Mouse (Mus musculus) liver, embryonic 12.5 days (tissue): Measurements from ENCODE around the gene Qpctl. TPM values are rescaled to one million over a fixed set of nuclear protein-coding genes. Genes with fewer than 3 reads are reported as not detected.

Source experiments
- ATAC-seq: fragments of 200-750 bp; cut with Nextera tagmentation; 2 replicates; pipeline ENCODE4 v1.8.0; 2017; ENCODE audit warnings: moderate number of reproducible peaks, mild to moderate bottlenecking, moderate library complexity
- H3K27ac ChIP-seq: fragments of 300-500 bp; sonication (generic); 2 replicates; pipeline ENCODE4 v1.5.1; 2016; ENCODE audit warnings: mild to moderate bottlenecking
- H3K27me3 ChIP-seq: fragments of 300-500 bp; sonication (generic); replicated peaks from 2 replicates; pipeline ENCODE4 v1.6.1; 2016; ENCODE audit warnings: mild to moderate bottlenecking, moderate library complexity
- H3K36me3 ChIP-seq: fragments of 300-500 bp; sonication (generic); 2 replicates; pipeline ENCODE4 v1.6.1; 2016; ENCODE audit warnings: mild to moderate bottlenecking, moderate library complexity
- H3K4me1 ChIP-seq: fragments of 300-500 bp; sonication (generic); 2 replicates; pipeline ENCODE4 v1.6.1; 2016
- H3K4me2 ChIP-seq: fragments of 300-500 bp; sonication (generic); 2 replicates; pipeline ENCODE4 v1.6.1; 2016; ENCODE audit warnings: mild to moderate bottlenecking, moderate library complexity
- H3K4me3 ChIP-seq: fragments of 300-500 bp; sonication (generic); 2 replicates; pipeline ENCODE4 v1.5.1; 2016; ENCODE audit warnings: mild to moderate bottlenecking, moderate library complexity
- H3K9ac ChIP-seq: fragments of 300-500 bp; sonication (generic); 2 replicates; pipeline ENCODE4 v1.6.1; 2016; ENCODE audit warnings: mild to moderate bottlenecking, moderate library complexity
- H3K9me3 ChIP-seq: fragments of 300-500 bp; sonication (generic); replicated peaks from 2 replicates; pipeline ENCODE4 v1.6.1; 2016; ENCODE audit warnings: mild to moderate bottlenecking, moderate library complexity
- WGBS: fragments of 180-500 bp; shearing (Covaris S2); methylation state at CpG from one replicate; pipeline ENCODE4 v1.1.7; 2016; ENCODE audit not compliant: insufficient replicate concordance; 5-methylcytosine and 5-hydroxymethylcytosine counted together
- polyA plus RNA-seq: library from polyadenylated mRNA; unstranded; fragments of >200 nt; fragmentation: Nextera tagmentation; extraction: Ambion mirVana; gene quantifications from 2 replicates; pipeline ENCODE4 v1.2.1, GENCODE M21; 2016

The Qpctl gene
- 4.9 and 5.5 TPM in 2 replicates for polyA plus RNA-seq

- peaks cover 29% of the 10 kb centered on the region for H3K4me1 ChIP-seq
- H3K4me3 ChIP-seq: peak within 1 kb of the TSS; percentile 77
- H3K27ac ChIP-seq: peak within 1 kb of the TSS; percentile 84
- WGBS: under 1% methylated on average over 43 of the region's 43 CpGs
- peaks cover 36% of the 10 kb centered on the region for H3K36me3 ChIP-seq
- H3K27me3 ChIP-seq: peaks cover 12% of the 10 kb centered on the region; the same call in 1 of the 2 replicates
- peak within 1 kb of the TSS; percentile 91 for H3K4me2 ChIP-seq
- H3K9me3 ChIP-seq: no peaks in the 10 kb centered on the region
- H3K9ac ChIP-seq: peak within 1 kb of the TSS; percentile 81
- peak; percentile 96 for ATAC-seq
Observed at GRCm38 (mm10) chr7:19148875-19149541, at the start of gene Qpctl. Gene Qpctl, minus strand, starts transcription at chr7:19149291.

GRCm38 (mm10) chr7:19197985-19198384 is 48.9 kb upstream of the Qpctl start:
- no peak overlapping the region for H3K4me2 ChIP-seq
- H3K4me3 ChIP-seq: no peak overlapping the region
- no peak overlapping the region for H3K9ac ChIP-seq
- H3K27me3 ChIP-seq: no peaks in the 10 kb centered on the region
- no peak overlapping the region for H3K27ac ChIP-seq
- H3K9me3 ChIP-seq: peaks cover 4% of the 10 kb centered on the region; the same call in 1 of the 2 replicates
- H3K36me3 ChIP-seq: peaks cover 32% of the 10 kb centered on the region
- WGBS: 20% methylated on average over 2 of the region's 2 CpGs
- no peak for ATAC-seq
- H3K4me1 ChIP-seq: peaks cover 11% of the 10 kb centered on the region

- Histone ChIP-seq H3K4me2 (no peak overlapping the region), H3K4me3 (no peak overlapping the region), H3K9ac (no peak overlapping the region), H3K9me3 (peaks cover 4% of the 10 kb centered on the region; the same call in 1 of the 2 replicates), H3K4me1 (peaks cover 3% of the 10 kb centered on the region), H3K27ac (no peak overlapping the region), H3K27me3 (no peaks in the 10 kb centered on the region), H3K36me3 (peaks cover 39% of the 10 kb centered on the region)
- ATAC-seq: no peak
- WGBS: 50% methylated on average over 6 of the region's 6 CpGs
Observed at GRCm38 (mm10) chr7:19196676-19197075, 47.6 kb upstream of the Qpctl start.

- 79% methylated on average over 4 of the region's 4 CpGs for WGBS
- ATAC-seq: no peak
Observed at GRCm38 (mm10) chr7:19194676-19195075, 45.6 kb upstream of the Qpctl start.

GRCm38 (mm10) chr7:19184758-19185157 is 35.7 kb upstream of the Qpctl start:
- Histone ChIP-seq H3K4me3 (no peak overlapping the region), H3K36me3 (peaks cover 10% of the 10 kb centered on the region), H3K9ac (no peak overlapping the region; the same call in 1 of the 2 replicates), H3K27ac (no peak overlapping the region), H3K9me3 (no peaks in the 10 kb centered on the region), H3K4me1 (peaks cover 33% of the 10 kb centered on the region), H3K27me3 (peaks cover 9% of the 10 kb centered on the region; the same call in 1 of the 2 replicates), H3K4me2 (no peak overlapping the region)
- WGBS: 81% methylated on average over 6 of the region's 6 CpGs
- no peak for ATAC-seq

More at GRCm38 (mm10) chr7:19194676-19195075, 45.6 kb upstream of the Qpctl start:
- peaks cover 46% of the 10 kb centered on the region for H3K36me3 ChIP-seq
- no peak overlapping the region for H3K9ac ChIP-seq
- no peak overlapping the region for H3K4me2 ChIP-seq
- peaks cover 4% of the 10 kb centered on the region; the same call in 1 of the 2 replicates for H3K9me3 ChIP-seq
- H3K27me3 ChIP-seq: no peaks in the 10 kb centered on the region
- H3K4me3 ChIP-seq: no peak overlapping the region
- no peak overlapping the region for H3K27ac ChIP-seq
- H3K4me1 ChIP-seq: 0 out of 2 replicates have a peak, but pooled peaks cover 3% of the 10 kb centered on the region

- WGBS: 75% methylated on average over 2 of the region's 2 CpGs
- Histone ChIP-seq H3K9ac (no peak overlapping the region), H3K9me3 (no peaks in the 10 kb centered on the region), H3K36me3 (peaks cover 10% of the 10 kb centered on the region), H3K4me3 (no peak overlapping the region), H3K27me3 (peaks cover 14% of the 10 kb centered on the region), H3K4me1 (peaks cover 38% of the 10 kb centered on the region), H3K4me2 (no peak overlapping the region), H3K27ac (no peak overlapping the region)
- no peak for ATAC-seq
Observed at GRCm38 (mm10) chr7:19184250-19184649, 35.2 kb upstream of the Qpctl start.

GRCm38 (mm10) chr7:19180862-19181429 is 31.9 kb upstream of the Qpctl start:
- Histone ChIP-seq H3K4me3 (peak overlapping the region; percentile 67), H3K4me1 (peaks cover 66% of the 10 kb centered on the region), H3K36me3 (peaks cover 6% of the 10 kb centered on the region), H3K4me2 (peak overlapping the region; percentile 87), H3K27me3 (peaks cover 47% of the 10 kb centered on the region), H3K9ac (peak overlapping the region; percentile 71), H3K9me3 (no peaks in the 10 kb centered on the region), H3K27ac (no peak overlapping the region)
- ATAC-seq: peak; percentile 33; the same call in 1 of the 2 replicates
- under 1% methylated on average over 27 of the region's 27 CpGs for WGBS

- 39% methylated on average over 6 of the region's 6 CpGs for WGBS
- Histone ChIP-seq H3K4me2 (peak overlapping the region; percentile 61), H3K36me3 (no peaks in the 10 kb centered on the region), H3K4me1 (peaks cover 69% of the 10 kb centered on the region), H3K4me3 (peak overlapping the region; percentile 24; the same call in 1 of the 2 replicates), H3K9me3 (no peaks in the 10 kb centered on the region), H3K27ac (no peak overlapping the region), H3K27me3 (peaks cover 55% of the 10 kb centered on the region), H3K9ac (no peak overlapping the region)
- ATAC-seq: no peak
Observed at GRCm38 (mm10) chr7:19179936-19180335, 30.8 kb upstream of the Qpctl start.

GRCm38 (mm10) chr7:19179173-19179572 is 30.1 kb upstream of the Qpctl start:
- WGBS: under 1% methylated on average over 30 of the region's 32 CpGs
- Histone ChIP-seq H3K4me2 (peak overlapping the region; percentile 61), H3K36me3 (no peaks in the 10 kb centered on the region), H3K4me3 (peak overlapping the region; percentile 24), H3K9me3 (no peaks in the 10 kb centered on the region), H3K9ac (no peak overlapping the region), H3K27me3 (peaks cover 62% of the 10 kb centered on the region), H3K27ac (no peak overlapping the region), H3K4me1 (peaks cover 65% of the 10 kb centered on the region)
- no peak for ATAC-seq

GRCm38 (mm10) chr7:19178443-19179092 is 29.5 kb upstream of the Qpctl start:
- no peaks in the 10 kb centered on the region for H3K36me3 ChIP-seq
- peak overlapping the region; percentile 61 for H3K4me2 ChIP-seq
- H3K27me3 ChIP-seq: peaks cover 68% of the 10 kb centered on the region
- H3K4me1 ChIP-seq: peaks cover 65% of the 10 kb centered on the region
- ATAC-seq: no peak
- H3K27ac ChIP-seq: no peak overlapping the region
- peak overlapping the region; percentile 24; the same call in 1 of the 2 replicates for H3K4me3 ChIP-seq
- H3K9ac ChIP-seq: no peak overlapping the region
- H3K9me3 ChIP-seq: no peaks in the 10 kb centered on the region
- 4% methylated on average over 25 of the region's 27 CpGs for WGBS

GRCm38 (mm10) chr7:19178035-19178434 is 28.9 kb upstream of the Qpctl start:
- ATAC-seq: no peak
- peaks cover 65% of the 10 kb centered on the region for H3K4me1 ChIP-seq
- peak overlapping the region; percentile 25; the same call in 1 of the 2 replicates for H3K4me2 ChIP-seq
- H3K4me3 ChIP-seq: 0 out of 2 replicates have a peak overlapping the region, but pooled peaks have one; percentile 2
- 12% methylated on average over 18 of the region's 18 CpGs for WGBS
- no peak overlapping the region for H3K9ac ChIP-seq
- H3K27me3 ChIP-seq: peaks cover 73% of the 10 kb centered on the region
- H3K9me3 ChIP-seq: no peaks in the 10 kb centered on the region
- no peak overlapping the region for H3K27ac ChIP-seq
- no peaks in the 10 kb centered on the region for H3K36me3 ChIP-seq

- Histone ChIP-seq H3K4me2 (no peak overlapping the region), H3K27me3 (peaks cover 81% of the 10 kb centered on the region), H3K4me1 (peaks cover 69% of the 10 kb centered on the region), H3K9me3 (no peaks in the 10 kb centered on the region), H3K27ac (no peak overlapping the region), H3K4me3 (no peak overlapping the region), H3K9ac (no peak overlapping the region), H3K36me3 (no peaks in the 10 kb centered on the region)
- no peak for ATAC-seq
- WGBS: 59% methylated on average over 7 of the region's 7 CpGs
Observed at GRCm38 (mm10) chr7:19177216-19177615, 28.1 kb upstream of the Qpctl start.
